Comparison of ENCODE assay signal across 30 mouse cellular contexts in the genomic region with DNA sequence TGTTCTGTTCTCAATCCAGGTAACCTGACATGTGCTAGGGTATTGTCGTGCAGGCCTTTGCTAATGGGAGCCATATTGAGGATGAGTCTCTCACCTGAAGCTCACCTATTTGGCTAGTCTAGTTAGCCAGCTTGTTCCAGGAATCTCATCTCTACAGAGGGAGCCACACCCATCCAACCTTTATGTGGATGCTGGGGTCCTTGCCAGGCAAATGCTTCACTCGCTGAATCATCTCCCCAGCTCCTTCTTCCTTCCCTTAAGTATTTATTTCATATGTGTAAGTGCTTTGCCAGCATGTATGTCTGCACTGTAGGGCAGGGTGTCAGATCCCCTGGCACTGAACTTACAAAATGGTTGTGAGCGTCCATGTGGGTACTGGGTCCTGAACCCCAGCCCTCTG. TPM values are rescaled to one million over a fixed set of nuclear protein-coding genes. Genes with fewer than 3 reads are reported as not detected.
DNase-seq lines count a peak whose midpoint lies in the region; ATAC-seq and TF ChIP-seq lines count a peak whose summit lies in the region.
"Had no signal": no experiment of that assay in that cellular context is flagged by ENCODE, and none has a peak within 500 bp of the region (broad histone marks: within the 10 kb centered on the region; RNA-seq: fewer than 3 reads in every experiment).

No protein-coding gene starts in this region.

- no peaks in the 10 kb centered on the region for H3K27me3 ChIP-seq in heart, embryonic 12.5 days (replicated peaks)
- no peaks in the 10 kb centered on the region for H3K27me3 ChIP-seq in intestine, embryonic 15.5 days (replicated peaks)
- H3K27me3 ChIP-seq in intestine, postnatal 0 days (replicated peaks; ENCODE audit: control insufficient read depth, insufficient read depth, low read length), result no peaks in the 10 kb centered on the region
- H3K27me3 ChIP-seq: CH12.LX; hindbrain, embryonic 15.5 days; midbrain, embryonic 13.5 days had no signal

- no peak overlapping the region for H3K4me2 ChIP-seq in heart, embryonic 12.5 days
- no peak overlapping the region for H3K4me2 ChIP-seq in intestine, embryonic 15.5 days (replicated peaks)
- H3K4me2 ChIP-seq in intestine, postnatal 0 days (replicated peaks; ENCODE audit: low read depth), result no peak overlapping the region
- H3K4me2 ChIP-seq: hindbrain, embryonic 15.5 days; midbrain, embryonic 13.5 days had no signal

- peaks cover 93% of the 10 kb centered on the region for H3K36me3 ChIP-seq in heart, embryonic 12.5 days
- peaks cover 55% of the 10 kb centered on the region for H3K36me3 ChIP-seq in intestine, embryonic 15.5 days
- H3K36me3 ChIP-seq in intestine, postnatal 0 days (ENCODE audit: control insufficient read depth, insufficient read depth), result peaks cover 82% of the 10 kb centered on the region

- H3K9me3 ChIP-seq in heart, embryonic 12.5 days (replicated peaks), result no peaks in the 10 kb centered on the region
- no peaks in the 10 kb centered on the region for H3K9me3 ChIP-seq in intestine, embryonic 15.5 days
- no peaks in the 10 kb centered on the region for H3K9me3 ChIP-seq in intestine, postnatal 0 days (ENCODE audit: control insufficient read depth)
- H3K9me3 ChIP-seq: hindbrain, embryonic 15.5 days; midbrain, embryonic 13.5 days had no signal

- H3K27ac ChIP-seq in heart, embryonic 12.5 days (ENCODE audit: poor library complexity, severe bottlenecking), result peak overlapping the region; percentile 51
- H3K27ac ChIP-seq in intestine, embryonic 15.5 days, result peak overlapping the region; percentile 19; the same call in 1 of the 2 replicates
- no peak overlapping the region for H3K27ac ChIP-seq in intestine, postnatal 0 days (ENCODE audit: low read depth, low read length)
- H3K27ac ChIP-seq: hindbrain, embryonic 15.5 days; left cerebral cortex, adult 2 months; midbrain, embryonic 13.5 days had no signal

- H3K4me1 ChIP-seq in heart, embryonic 12.5 days (replicated peaks), result peaks cover 34% of the 10 kb centered on the region
- no peaks in the 10 kb centered on the region for H3K4me1 ChIP-seq in intestine, embryonic 15.5 days (replicated peaks)
- H3K4me1 ChIP-seq in intestine, postnatal 0 days (replicated peaks; ENCODE audit: control insufficient read depth, insufficient read depth, low read length), result no peaks in the 10 kb centered on the region
- H3K4me1 ChIP-seq: hindbrain, embryonic 15.5 days; midbrain, embryonic 13.5 days had no signal

- no peak overlapping the region for H3K4me3 ChIP-seq in heart, embryonic 12.5 days
- no peak overlapping the region for H3K4me3 ChIP-seq in intestine, embryonic 15.5 days (replicated peaks)
- no peak overlapping the region for H3K4me3 ChIP-seq in intestine, postnatal 0 days (ENCODE audit: low read depth, low read length)
- H3K4me3 ChIP-seq: hindbrain, embryonic 15.5 days; left cerebral cortex, adult 2 months; midbrain, embryonic 13.5 days had no signal

- no peak for ATAC-seq in heart, embryonic 12.5 days (ENCODE audit: insufficient number of reproducible peaks, low FRiP score)
- ATAC-seq in intestine, embryonic 15.5 days, result no peak
- ATAC-seq in intestine, postnatal 0 days, result no peak
- ATAC-seq: activated CD4-positive, CD25-positive, alpha-beta regulatory T cell, adult 4 months; midbrain, embryonic 13.5 days had no signal

- intact Hi-C loops in heart, postnatal 36 days (cut with DNase I), result no loop called here

- no peak for TF ChIP-seq CTCF in intestine, postnatal 0 days (IDR thresholded peaks at IDR 0.05; ENCODE audit: low read depth)

- H3K9ac ChIP-seq in heart, embryonic 12.5 days, result peak overlapping the region; percentile 14; the same call in 1 of the 2 replicates
- H3K9ac ChIP-seq in intestine, embryonic 15.5 days, result no peak overlapping the region
- H3K9ac ChIP-seq in intestine, postnatal 0 days (ENCODE audit: low read depth, low read length), result no peak overlapping the region
- H3K9ac ChIP-seq: hindbrain, embryonic 15.5 days; liver, postnatal 0 days had no signal

- DNase-seq in heart, postnatal 36 days, result no peak
- peak; percentile 17 for DNase-seq in right cerebral cortex, postnatal 25 days
- no peak for DNase-seq in right cerebral cortex, postnatal 4 days
- no peak for DNase-seq in lung, postnatal 10 days
- DNase-seq: B cell, adult 2 months; cerebellum, adult 18-20 months; cerebellum, postnatal 14 days; heart, postnatal 4 days; kidney, postnatal 4 days; layer of hippocampus, adult 9-11 months; liver; spleen, adult 18-20 months had no signal

- 78% methylated on average over 3 of the region's 3 CpGs for WGBS in heart, embryonic 12.5 days
- 86% methylated on average over 3 of the region's 3 CpGs for WGBS in intestine, embryonic 15.5 days
- 83% methylated on average over 3 of the region's 3 CpGs for WGBS in intestine, postnatal 0 days

RNA-seq across cellular contexts. Expression of a gene that starts 11.8 kb away (rescaled TPM):
- 399 and 414 TPM in 2 replicates for polyA plus RNA-seq in heart, embryonic 12.5 days (2016; fragmentation: Nextera tagmentation; extraction: Ambion mirVana)
- 10 to 100 TPM; 86.3 to 97.2 TPM for total RNA-seq in heart, postnatal 36 days (2021)
- polyA plus RNA-seq in intestine, embryonic 15.5 days (2015; fragmentation: Nextera tagmentation; extraction: Ambion mirVana), result 545 and 589 TPM in 2 replicates
- polyA plus RNA-seq in intestine, postnatal 0 days (2015; fragmentation: Nextera tagmentation; extraction: Ambion mirVana), result 277 and 300 TPM in 2 replicates

RNA-seq across cellular contexts. Expression of a gene that starts 14.4 kb away (rescaled TPM):
- 72.5 and 77.5 TPM in 2 replicates for polyA plus RNA-seq in heart, embryonic 12.5 days (2016; fragmentation: Nextera tagmentation; extraction: Ambion mirVana)
- total RNA-seq in heart, postnatal 36 days (2021), result 10 to 100 TPM; 18.6 to 26.0 TPM
- 149 and 159 TPM in 2 replicates for polyA plus RNA-seq in intestine, embryonic 15.5 days (2015; fragmentation: Nextera tagmentation; extraction: Ambion mirVana)
- polyA plus RNA-seq in intestine, postnatal 0 days (2015; fragmentation: Nextera tagmentation; extraction: Ambion mirVana), result 165 and 177 TPM in 2 replicates

RNA-seq across cellular contexts. Expression of a gene that starts 39.7 kb away (rescaled TPM):
- 0.14 TPM in 1 of 2 replicates, not detected in the other for polyA plus RNA-seq in heart, embryonic 12.5 days (2016; fragmentation: Nextera tagmentation; extraction: Ambion mirVana)
- not detected for total RNA-seq in heart, postnatal 36 days (2021)
- 0.01 and 0.04 TPM in 2 replicates for polyA plus RNA-seq in intestine, embryonic 15.5 days (2015; fragmentation: Nextera tagmentation; extraction: Ambion mirVana)
- polyA plus RNA-seq in intestine, postnatal 0 days (2015; fragmentation: Nextera tagmentation; extraction: Ambion mirVana), result not detected in 2 replicates
- total RNA-seq: adrenal gland, adult 8-10 months; CH12.LX; gastrocnemius, postnatal 4 days; heart, postnatal 4 days; left cerebral cortex, adult 2 months; left cerebral cortex, postnatal 36 days had no signal
- polyA plus RNA-seq: forebrain, embryonic 11.5 days; hindbrain, embryonic 15.5 days; kidney, embryonic 14.5 days; liver, postnatal 0 days; lung, postnatal 0 days; midbrain, embryonic 13.5 days; neural tube, embryonic 11.5 days; testis, adult 2 months had no signal

RNA-seq across cellular contexts. Expression of a gene that starts 42.9 kb away (rescaled TPM):
- 0.09 TPM in 1 of 2 replicates, not detected in the other for polyA plus RNA-seq in heart, embryonic 12.5 days (2016; fragmentation: Nextera tagmentation; extraction: Ambion mirVana)
- not detected for total RNA-seq in heart, postnatal 36 days (2021)
- 1.5 and 2.0 TPM in 2 replicates for polyA plus RNA-seq in intestine, embryonic 15.5 days (2015; fragmentation: Nextera tagmentation; extraction: Ambion mirVana)
- 3.6 and 4.0 TPM in 2 replicates for polyA plus RNA-seq in intestine, postnatal 0 days (2015; fragmentation: Nextera tagmentation; extraction: Ambion mirVana)
- total RNA-seq: gastrocnemius, postnatal 4 days; left cerebral cortex, adult 2 months; left cerebral cortex, postnatal 36 days had no signal
- polyA plus RNA-seq: embryonic facial prominence, embryonic 11.5 days; forebrain, embryonic 11.5 days; hindbrain, embryonic 15.5 days; kidney, embryonic 14.5 days; neural tube, embryonic 11.5 days had no signal
